Mouse (Mus musculus) liver, embryonic 14.5 days (tissue): ENCODE results near the gene Ap2a2. TPM values are rescaled to one million over a fixed set of nuclear protein-coding genes. Genes with fewer than 3 reads are reported as not detected.
A peak's percentile ranks its signal among the peaks of the same experiment; 100 is the strongest.

ENCODE experiments used
- ATAC-seq: fragments of 200-750 bp; cut with Nextera tagmentation; 2 replicates; pipeline ENCODE4 v1.8.0; 2017; ENCODE audit warnings: moderate number of reproducible peaks, mild to moderate bottlenecking, moderate library complexity; ENCODE audit not compliant: insufficient read depth
- DNase-seq, 3 experiments: peaks; one replicate each; pipeline ENCODE4 v3.0.0-alpha.2; 2012 to 2013; ENCODE audit warnings: low read depth in 3 of 3, low spot score in 3 of 3
- H3K27ac ChIP-seq: fragments of 300-500 bp; sonication (generic); 2 replicates; pipeline ENCODE4 v1.5.1; 2014; ENCODE audit warnings: moderate library complexity, mild to moderate bottlenecking, control low read depth, inconsistent platforms
- H3K27me3 ChIP-seq: fragments of 300-500 bp; sonication (generic); 2 replicates; pipeline ENCODE4 v1.6.1; 2014; ENCODE audit warnings: mild to moderate bottlenecking, low read length, moderate library complexity; ENCODE audit not compliant: control insufficient read depth, insufficient read depth
- H3K36me3 ChIP-seq: fragments of 300-500 bp; sonication (generic); replicated peaks from 2 replicates; pipeline ENCODE4 v1.6.1; 2014; ENCODE audit warnings: low read depth; ENCODE audit not compliant: control insufficient read depth, insufficient read depth
- H3K4me1 ChIP-seq, 2 experiments: fragments of 200-500 bp in 1 of 2; fragments of 300-500 bp in 1 of 2; sonication (generic) in 1 of 2; replicated peaks; 2 replicates each; pipeline ENCODE4 v1.6.1; 2012 to 2014; ENCODE audit warnings: antibody characterized with exemption in 1 of 2, inconsistent platforms in 1 of 2, low read length in 1 of 2; ENCODE audit not compliant: control insufficient read depth in 2 of 2, insufficient read depth in 2 of 2
- H3K4me2 ChIP-seq: fragments of 300-500 bp; sonication (generic); 2 replicates; pipeline ENCODE4 v1.6.1; 2014; ENCODE audit warnings: low read depth, mild to moderate bottlenecking, control low read depth, moderate library complexity
- H3K4me3 ChIP-seq, 2 experiments: fragments of 200-500 bp in 1 of 2; fragments of 300-500 bp in 1 of 2; sonication (generic) in 1 of 2; 2 replicates each; pipeline ENCODE4 v1.5.1; 2012 to 2014; ENCODE audit warnings: low read depth in 2 of 2, low read length in 2 of 2, mild to moderate bottlenecking in 2 of 2, control low read depth in 1 of 2, inconsistent platforms in 1 of 2, moderate library complexity in 1 of 2; ENCODE audit not compliant: insufficient read depth in 1 of 2
- H3K9ac ChIP-seq: fragments of 300-500 bp; sonication (generic); replicated peaks from 2 replicates; pipeline ENCODE4 v1.6.1; 2014; ENCODE audit warnings: mild to moderate bottlenecking, control low read depth, moderate library complexity
- H3K9me3 ChIP-seq: fragments of 300-500 bp; sonication (generic); 2 replicates; pipeline ENCODE4 v1.6.1; 2016; ENCODE audit warnings: low read length, mixed read lengths; ENCODE audit not compliant: control insufficient read depth
- CTCF ChIP-seq: IDR thresholded peaks from 2 replicates; pipeline ENCODE4 v1.5.1; 2016; ENCODE audit warnings: antibody characterized with exemption, low read depth, control low read depth
- EP300 ChIP-seq: IDR thresholded peaks from 2 replicates; pipeline ENCODE4 v1.6.1; 2016; ENCODE audit warnings: antibody characterized with exemption, low read depth
- WGBS: fragments of 180-500 bp; shearing (Covaris S2); extraction: QIAGEN DNeasy Blood & Tissue Kit; methylation state at CpG from one replicate; pipeline ENCODE4 v1.1.7; 2014; ENCODE audit not compliant: insufficient replicate concordance; 5-methylcytosine and 5-hydroxymethylcytosine counted together
- polyA plus RNA-seq, 2 experiments: library from polyadenylated mRNA; depleted of rRNA in 1 of 2; stranded (reverse) in 1 of 2; unstranded in 1 of 2; fragments of >200 nt; fragmentation: Nextera tagmentation in 1 of 2; extraction: Ambion mirVana in 1 of 2; gene quantifications; 2 replicates each; pipeline versions ENCODE4 v1.2.1 to v1.2.3; 2012 to 2014

Gene Ap2a2
- polyA plus RNA-seq, 2 experiments = 21.0 to 43.2 TPM

DNA sequence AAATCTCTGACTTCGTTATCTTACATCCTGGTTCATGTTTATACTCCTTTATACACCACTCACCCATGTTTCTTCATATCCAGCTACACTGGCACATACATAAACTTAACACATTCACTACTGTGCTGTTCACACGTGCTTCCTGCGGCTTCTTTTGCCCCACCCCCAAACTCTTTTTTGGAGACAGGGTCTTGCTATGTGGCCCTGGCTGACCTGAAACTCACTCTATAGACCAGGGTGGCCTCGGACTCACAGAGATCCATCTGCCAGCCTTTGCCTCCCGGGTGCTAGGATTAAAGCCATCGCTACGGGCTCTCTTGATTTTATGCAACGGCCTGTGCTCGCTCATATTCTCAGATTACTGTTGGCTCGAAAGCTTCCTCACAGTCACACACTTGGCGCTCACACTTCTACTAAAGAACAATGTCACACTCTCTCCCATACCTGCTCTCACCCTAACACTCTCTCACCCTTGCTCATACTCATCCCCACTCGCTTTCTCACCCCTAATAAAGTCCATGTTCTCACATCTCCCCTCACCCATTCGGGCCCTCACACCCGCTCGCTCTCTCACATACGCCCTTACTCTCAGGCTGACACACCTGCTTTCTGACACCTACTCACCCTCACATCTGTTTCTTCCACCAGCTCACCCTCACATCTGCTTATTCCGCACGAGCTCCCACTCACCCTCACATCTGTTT, 23.0 kb upstream of the Ap2a2 start:
- peak; percentile 39 for ATAC-seq
- no peaks in the 10 kb centered on the region for H3K27me3 ChIP-seq
- DNase-seq = no peak
- no peaks in the 10 kb centered on the region for H3K36me3 ChIP-seq
- H3K27ac ChIP-seq = peak overlapping the region; percentile 58
- H3K4me1 ChIP-seq = peaks cover 20 to 24% of the 10 kb centered on the region in 2 experiments
- peak overlapping the region; percentile 78 to 93 for H3K4me3 ChIP-seq
- peak overlapping the region; percentile 67 for H3K9ac ChIP-seq
- no peaks in the 10 kb centered on the region for H3K9me3 ChIP-seq
- peak overlapping the region; percentile 75 for H3K4me2 ChIP-seq
- 7% methylated on average over 18 of the region's 18 CpGs for WGBS
- TF ChIP-seq CTCF (no peak), EP300 (no peak)

DNA sequence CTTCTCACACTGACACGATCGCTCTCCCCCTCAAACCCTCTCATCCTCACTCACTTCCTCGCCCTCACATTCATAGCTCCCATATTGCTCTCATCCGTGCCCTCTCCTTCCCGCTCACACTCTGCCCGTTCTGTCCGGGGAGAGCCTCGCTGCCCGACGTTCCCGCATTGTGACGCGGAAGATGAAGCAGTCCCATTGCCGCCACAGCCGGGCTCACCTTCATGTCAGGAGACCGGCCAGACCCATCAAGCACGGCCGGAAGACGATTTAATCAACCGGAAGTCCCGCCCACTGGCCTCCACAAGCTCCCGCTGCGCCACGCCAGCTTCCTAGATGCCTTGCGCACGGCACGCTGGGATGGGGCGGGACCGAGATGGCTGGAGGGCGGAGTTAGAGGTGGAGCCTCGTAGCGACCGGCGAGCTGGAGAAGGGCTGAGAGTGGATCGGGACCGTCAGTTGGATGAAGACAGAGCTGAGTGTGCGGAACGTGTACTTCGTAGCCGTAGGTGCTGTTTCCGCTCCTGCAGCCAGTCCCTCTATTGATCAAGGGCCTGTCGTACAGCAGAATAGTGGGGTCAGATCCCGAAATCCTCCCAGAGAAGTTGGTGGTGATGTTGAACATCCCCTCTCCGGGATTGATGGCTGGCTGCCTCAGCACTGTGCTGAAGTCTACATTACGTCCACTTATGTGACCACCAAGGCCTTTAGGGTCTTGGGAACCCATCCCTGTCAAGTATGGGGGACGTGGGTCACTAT, 22.2 kb upstream of the Ap2a2 start, which contains the start of gene Chid1:
Gene Chid1 (minus strand): TSS at position 302 of the 756 bp plus-strand sequence.
- Histone ChIP-seq H3K4me3 (peak within 1 kb of the TSS; percentile 78 to 93), H3K4me2 (peak within 1 kb of the TSS; percentile 75), H3K4me1 (peaks cover 20 to 24% of the 10 kb centered on the region in 2 experiments), H3K27ac (peak within 1 kb of the TSS; percentile 58), H3K36me3 (no peaks in the 10 kb centered on the region), H3K9me3 (no peaks in the 10 kb centered on the region), H3K27me3 (no peaks in the 10 kb centered on the region), H3K9ac (peak within 1 kb of the TSS; percentile 67)
- ATAC-seq (peak; percentile 93), DNase-seq (peak; percentile 98)
- under 1% methylated on average over 46 of the region's 46 CpGs for WGBS
- TF ChIP-seq CTCF (peak; percentile 23; the same call in 1 of the 2 replicates), EP300 (0 out of 2 replicates have a peak, but pooled peaks have one; percentile 4)

DNA sequence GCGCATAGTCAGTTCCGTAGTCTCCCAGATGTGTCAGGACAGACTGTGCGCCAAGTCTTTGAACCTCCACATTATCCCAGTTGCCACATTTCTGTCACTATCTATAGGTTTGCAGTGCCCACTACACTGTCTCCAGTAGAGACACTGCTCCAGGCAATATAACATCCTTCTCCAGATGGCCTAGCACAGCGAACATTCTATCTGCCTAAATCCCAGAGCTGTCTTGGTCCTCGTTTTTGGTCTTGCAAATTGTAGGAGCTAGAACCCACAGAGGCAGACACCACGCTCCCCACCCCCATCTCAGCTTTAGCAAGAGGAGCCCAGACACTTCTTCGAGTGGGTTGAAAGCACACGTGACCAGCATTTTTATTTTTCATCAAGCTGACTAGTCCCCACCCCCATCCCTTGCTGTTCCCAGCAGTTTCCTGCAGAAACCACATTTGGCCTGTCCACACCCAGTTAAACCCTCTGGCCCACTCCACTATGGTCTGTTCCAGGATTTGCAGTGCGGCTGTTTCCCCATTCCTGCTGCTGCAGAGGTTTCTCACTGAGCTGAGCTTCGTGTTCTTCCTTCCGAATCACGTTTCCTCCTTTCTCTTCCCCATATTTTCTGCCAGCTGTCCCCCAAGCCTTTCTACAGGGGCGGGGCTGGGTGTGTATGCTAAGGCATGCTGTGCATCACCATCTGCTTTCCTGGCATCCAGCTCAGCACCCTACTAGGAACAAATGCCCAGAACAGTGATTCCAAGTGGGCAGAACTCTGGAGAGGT, 21.5 kb upstream of the Ap2a2 start:
- ATAC-seq (peak; percentile 52), DNase-seq (no peak)
- no peaks in the 10 kb centered on the region for H3K27me3 ChIP-seq
- no peaks in the 10 kb centered on the region for H3K36me3 ChIP-seq
- H3K4me2 ChIP-seq = peak overlapping the region; percentile 75
- H3K4me3 ChIP-seq = peak overlapping the region; percentile 66 to 78
- H3K9me3 ChIP-seq = no peaks in the 10 kb centered on the region
- H3K4me1 ChIP-seq = peaks cover 20 to 24% of the 10 kb centered on the region in 2 experiments
- H3K9ac ChIP-seq = peak overlapping the region; percentile 59
- peak overlapping the region; percentile 53 for H3K27ac ChIP-seq
- 25% methylated on average over 13 of the region's 13 CpGs for WGBS
- no peak for TF ChIP-seq EP300
- TF ChIP-seq CTCF = no peak

DNA sequence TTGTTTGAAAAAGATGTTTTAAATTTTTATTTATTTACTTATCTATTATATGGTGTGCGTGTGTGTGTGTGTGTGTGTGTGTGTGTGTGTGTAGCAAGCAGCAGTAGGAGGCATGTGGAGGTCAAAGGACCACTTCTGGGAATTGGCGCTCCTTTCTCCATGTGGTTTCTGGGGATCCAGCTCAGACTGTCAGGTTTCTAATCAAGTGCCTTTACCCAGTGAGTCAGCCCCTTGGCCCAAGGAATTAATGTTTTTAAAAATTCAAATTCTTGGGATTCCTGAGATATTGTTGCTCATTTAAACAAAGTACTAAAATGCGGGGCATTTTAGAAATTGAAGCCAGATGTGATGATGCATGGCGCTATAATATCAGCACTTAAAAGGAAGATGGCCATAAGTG, 20.3 kb upstream of the Ap2a2 start:
- DNase-seq (no peak), ATAC-seq (no peak)
- H3K9me3 ChIP-seq = no peaks in the 10 kb centered on the region
- no peak overlapping the region for H3K4me3 ChIP-seq
- WGBS = 83% methylated on average over 4 of the region's 4 CpGs
- no peak overlapping the region for H3K4me2 ChIP-seq
- no peaks in the 10 kb centered on the region for H3K36me3 ChIP-seq
- H3K9ac ChIP-seq = no peak overlapping the region
- H3K4me1 ChIP-seq = peaks cover 20 to 24% of the 10 kb centered on the region in 2 experiments
- H3K27ac ChIP-seq = no peak overlapping the region
- H3K27me3 ChIP-seq = no peaks in the 10 kb centered on the region
- no peak for TF ChIP-seq CTCF
- no peak for TF ChIP-seq EP300
